Mouse (Mus musculus) spleen, postnatal 10 days (tissue): Measurements from ENCODE around the gene Gm31571.
"Not testable (repeated sequence)": the region's sequence is repeated elsewhere in the genome, so short reads cannot be mapped to it uniquely, and the experiment has no call there.

ENCODE experiments used
- DNase-seq, 2 experiments: peaks; one replicate each; pipeline ENCODE4 v3.0.0; 2021 to 2022; ENCODE audit warnings: low spot score in 2 of 2

The Gm31571 gene

DNA sequence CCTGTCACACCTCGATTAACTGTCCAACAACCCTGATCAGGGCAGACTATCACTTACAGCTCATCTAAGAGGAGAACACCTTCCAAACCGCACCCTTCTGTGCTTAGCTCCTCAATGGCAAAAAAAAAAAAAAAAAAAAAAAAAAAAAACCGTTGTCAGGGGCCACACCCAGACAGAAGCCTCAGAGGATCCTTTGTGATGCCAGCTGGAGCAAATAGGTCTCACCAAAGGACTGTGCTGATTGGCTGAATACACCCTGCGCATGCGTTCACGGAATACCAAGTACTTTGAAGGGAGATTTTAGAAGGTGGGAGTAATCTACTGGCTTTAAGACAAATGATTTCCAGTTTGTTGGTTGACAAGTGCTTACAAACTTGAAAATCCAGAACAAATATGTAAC is at the start of gene Gm31571:
TSS of gene Gm31571 (minus strand) at position 101 of the 400 bp plus-strand sequence.
- not testable (repeated sequence) for DNase-seq
